Mouse (Mus musculus): Measurements from ENCODE around the gene Pgap2. TPM values are rescaled to one million over a fixed set of nuclear protein-coding genes. Genes with fewer than 3 reads are reported as not detected.

The Pgap2 gene
- polyA plus RNA-seq, 1 experiment: 55.0 TPM

DNA sequence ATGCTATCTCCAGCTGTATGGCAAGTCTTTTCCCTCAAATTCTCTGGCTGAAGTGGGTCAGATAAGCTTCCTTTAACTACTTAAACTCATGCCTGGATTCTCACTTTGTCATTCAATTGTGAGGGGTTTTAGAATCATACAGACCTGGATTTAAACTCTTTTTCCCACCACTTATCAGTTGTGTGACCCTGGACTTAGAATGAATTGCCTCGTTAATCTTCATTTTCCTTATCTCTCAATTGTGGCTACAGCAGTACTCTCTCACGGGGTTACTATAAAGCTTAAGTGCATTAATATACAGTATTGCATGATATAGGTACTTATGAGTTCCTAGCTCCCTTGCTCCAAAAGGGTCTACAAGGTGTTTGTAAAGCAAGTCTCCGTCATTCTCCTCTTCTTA lies 32.9 kb downstream of the Pgap2 start:
- Histone ChIP-seq H3K9me3 (replicated peaks; ENCODE audit: control insufficient read depth, insufficient read depth, low read length, poor library complexity, severe bottlenecking) (no peaks in the 10 kb centered on the region), H3K4me3 (ENCODE audit: low read depth, low read length) (no peak overlapping the region), H3K36me3 (ENCODE audit: control insufficient read depth, insufficient read depth, low read length, poor library complexity, severe bottlenecking) (peaks cover 2% of the 10 kb centered on the region; the same call in 1 of the 2 replicates), H3K9ac (ENCODE audit: low read depth, poor library complexity, severe bottlenecking) (no peak overlapping the region), H3K4me1 (ENCODE audit: control insufficient read depth, insufficient read depth, low read length) (peaks cover 7% of the 10 kb centered on the region), H3K27ac (ENCODE audit: insufficient read depth, low read length) (no peak overlapping the region), H3K27me3 (ENCODE audit: control insufficient read depth, insufficient read depth, low read length, poor library complexity, severe bottlenecking) (no peaks in the 10 kb centered on the region)
- TF ChIP-seq EP300 (IDR thresholded peaks at IDR 0.05; ENCODE audit: insufficient read depth, low read depth, low read length): no peak
- TF ChIP-seq CTCF (IDR thresholded peaks at IDR 0.05; ENCODE audit: low read depth, low read length): no peak
- no peak for TF ChIP-seq POLR2A (IDR thresholded peaks at IDR 0.05; ENCODE audit: insufficient read depth, low read length)

DNA sequence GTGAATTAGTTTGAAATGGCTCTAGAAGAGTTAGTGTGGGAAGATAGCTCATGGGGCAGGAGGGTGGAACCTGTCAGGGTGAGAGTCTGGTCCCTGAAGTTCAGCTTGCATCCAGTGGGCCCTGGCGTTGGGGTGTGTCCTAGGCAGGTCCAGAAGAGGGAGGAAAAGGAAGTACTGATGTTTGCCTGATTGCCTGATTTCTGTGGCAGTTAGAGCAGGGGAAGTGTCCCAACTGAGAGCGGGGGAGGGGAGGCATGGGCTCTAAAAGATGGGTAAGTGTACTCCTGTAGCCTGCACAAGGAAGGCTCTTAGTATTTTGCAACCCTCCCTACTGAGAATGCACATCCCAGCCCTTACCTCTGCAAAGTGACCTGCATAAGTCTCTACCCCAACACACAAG lies 33.9 kb downstream of the Pgap2 start:
- TF ChIP-seq CTCF (IDR thresholded peaks at IDR 0.05; ENCODE audit: low read depth, low read length) (no peak), EP300 (IDR thresholded peaks at IDR 0.05; ENCODE audit: insufficient read depth, low read depth, low read length) (no peak), POLR2A (IDR thresholded peaks at IDR 0.05; ENCODE audit: insufficient read depth, low read length) (no peak)
- peaks cover 2% of the 10 kb centered on the region; the same call in 1 of the 2 replicates for H3K36me3 ChIP-seq (ENCODE audit: control insufficient read depth, insufficient read depth, low read length, poor library complexity, severe bottlenecking)
- no peak overlapping the region for H3K27ac ChIP-seq (ENCODE audit: insufficient read depth, low read length)
- H3K9me3 ChIP-seq (replicated peaks; ENCODE audit: control insufficient read depth, insufficient read depth, low read length, poor library complexity, severe bottlenecking): no peaks in the 10 kb centered on the region
- H3K9ac ChIP-seq (ENCODE audit: low read depth, poor library complexity, severe bottlenecking): no peak overlapping the region
- no peak overlapping the region for H3K4me3 ChIP-seq (ENCODE audit: low read depth, low read length)
- H3K27me3 ChIP-seq (ENCODE audit: control insufficient read depth, insufficient read depth, low read length, poor library complexity, severe bottlenecking): no peaks in the 10 kb centered on the region
- peaks cover 6% of the 10 kb centered on the region for H3K4me1 ChIP-seq (ENCODE audit: control insufficient read depth, insufficient read depth, low read length)

DNA sequence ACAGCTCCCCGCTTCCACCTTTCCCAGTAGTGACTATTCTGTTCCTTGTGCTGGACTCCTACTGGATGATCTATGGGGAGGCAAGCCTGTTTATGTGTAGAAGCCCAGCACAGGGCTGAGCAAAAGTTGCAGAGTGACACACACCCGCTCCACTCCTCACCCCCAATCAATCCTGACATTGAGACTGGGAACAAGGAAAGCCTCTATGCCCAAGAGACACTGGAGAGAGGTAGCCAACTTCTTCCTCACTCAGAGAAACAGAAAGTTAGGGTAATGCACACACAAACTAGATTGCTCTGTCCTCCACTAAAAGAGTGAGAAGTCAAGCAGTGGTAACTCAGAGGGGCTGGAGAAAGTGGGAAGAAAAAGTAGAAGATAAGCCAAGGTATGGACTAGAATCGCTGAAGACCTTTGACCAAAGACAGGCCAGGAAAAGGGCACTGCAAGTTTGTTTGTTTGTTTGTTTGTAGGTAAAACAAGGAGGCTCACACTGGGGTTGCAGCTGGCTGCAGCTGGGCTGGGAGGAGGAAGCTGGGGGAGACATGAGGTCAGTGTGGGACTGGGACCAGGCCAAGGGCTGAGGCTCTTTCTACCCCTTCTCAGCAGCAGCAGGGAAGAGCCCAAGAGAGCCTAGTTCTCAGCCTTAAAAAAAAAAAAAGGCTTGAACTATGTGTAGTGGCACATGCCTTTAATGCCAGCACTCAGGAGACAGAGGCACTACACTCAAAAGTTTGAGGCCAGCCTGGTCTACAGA lies 35.0 kb downstream of the Pgap2 start:
- Histone ChIP-seq H3K4me3 (ENCODE audit: low read depth, low read length) (no peak overlapping the region), H3K9ac (ENCODE audit: low read depth, poor library complexity, severe bottlenecking) (no peak overlapping the region), H3K27ac (ENCODE audit: insufficient read depth, low read length) (no peak overlapping the region), H3K9me3 (replicated peaks; ENCODE audit: control insufficient read depth, insufficient read depth, low read length, poor library complexity, severe bottlenecking) (no peaks in the 10 kb centered on the region), H3K27me3 (ENCODE audit: control insufficient read depth, insufficient read depth, low read length, poor library complexity, severe bottlenecking) (no peaks in the 10 kb centered on the region), H3K36me3 (ENCODE audit: control insufficient read depth, insufficient read depth, low read length, poor library complexity, severe bottlenecking) (no peaks in the 10 kb centered on the region), H3K4me1 (ENCODE audit: control insufficient read depth, insufficient read depth, low read length) (peaks cover 4% of the 10 kb centered on the region)
- no peak for TF ChIP-seq POLR2A (IDR thresholded peaks at IDR 0.05; ENCODE audit: insufficient read depth, low read length)
- TF ChIP-seq CTCF (IDR thresholded peaks at IDR 0.05; ENCODE audit: low read depth, low read length): no peak
- TF ChIP-seq EP300 (IDR thresholded peaks at IDR 0.05; ENCODE audit: insufficient read depth, low read depth, low read length): no peak

DNA sequence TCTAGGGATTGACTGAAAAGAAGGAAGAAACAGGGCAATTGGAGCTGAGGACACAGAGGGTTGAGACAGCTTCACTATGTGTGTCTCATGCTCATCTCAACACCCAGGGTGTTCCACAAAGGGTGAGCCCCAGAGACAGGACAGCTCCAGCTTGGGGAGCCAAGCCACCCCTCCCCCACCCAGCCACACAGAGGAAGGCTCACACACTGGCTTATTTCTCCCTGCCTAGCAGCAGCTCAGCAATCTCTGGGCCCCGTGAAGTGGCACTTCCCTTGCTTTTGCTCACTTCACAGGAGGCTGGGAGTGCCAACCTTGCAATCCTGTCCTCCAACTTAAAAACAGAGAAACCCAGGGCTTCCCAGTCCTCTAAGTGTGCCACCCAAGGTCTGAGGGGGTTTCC lies 35.8 kb downstream of the Pgap2 start:
- Histone ChIP-seq H3K4me1 (ENCODE audit: control insufficient read depth, insufficient read depth, low read length) (peaks cover 4% of the 10 kb centered on the region), H3K36me3 (ENCODE audit: control insufficient read depth, insufficient read depth, low read length, poor library complexity, severe bottlenecking) (no peaks in the 10 kb centered on the region), H3K27ac (ENCODE audit: insufficient read depth, low read length) (no peak overlapping the region), H3K9me3 (replicated peaks; ENCODE audit: control insufficient read depth, insufficient read depth, low read length, poor library complexity, severe bottlenecking) (no peaks in the 10 kb centered on the region), H3K4me3 (ENCODE audit: low read depth, low read length) (no peak overlapping the region), H3K27me3 (ENCODE audit: control insufficient read depth, insufficient read depth, low read length, poor library complexity, severe bottlenecking) (no peaks in the 10 kb centered on the region), H3K9ac (ENCODE audit: low read depth, poor library complexity, severe bottlenecking) (no peak overlapping the region)
- TF ChIP-seq EP300 (IDR thresholded peaks at IDR 0.05; ENCODE audit: insufficient read depth, low read depth, low read length): no peak
- no peak for TF ChIP-seq CTCF (IDR thresholded peaks at IDR 0.05; ENCODE audit: low read depth, low read length)
- TF ChIP-seq POLR2A (IDR thresholded peaks at IDR 0.05; ENCODE audit: insufficient read depth, low read length): no peak

DNA sequence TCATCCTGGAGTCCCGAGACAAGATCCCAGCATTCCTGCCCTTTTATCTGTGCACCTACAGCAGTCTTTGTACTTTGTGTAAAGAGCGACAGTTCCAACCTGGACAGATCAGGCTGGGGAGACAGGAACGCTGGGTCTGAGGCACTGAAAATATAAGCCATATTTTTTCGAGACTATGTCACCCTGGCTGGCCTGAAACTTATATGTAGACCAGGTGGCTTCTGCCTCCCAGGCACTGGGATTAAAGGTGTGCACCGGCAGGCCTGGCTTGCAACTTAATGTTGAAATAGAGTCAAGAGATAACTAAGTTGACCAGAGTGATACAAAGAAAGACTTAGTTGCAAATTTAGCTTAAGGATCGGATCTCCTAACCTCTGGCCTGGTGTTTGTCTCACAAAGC lies 36.3 kb downstream of the Pgap2 start:
- no peak overlapping the region for H3K9ac ChIP-seq (ENCODE audit: low read depth, poor library complexity, severe bottlenecking)
- no peaks in the 10 kb centered on the region for H3K27me3 ChIP-seq (ENCODE audit: control insufficient read depth, insufficient read depth, low read length, poor library complexity, severe bottlenecking)
- no peak overlapping the region for H3K4me3 ChIP-seq (ENCODE audit: low read depth, low read length)
- peaks cover 4% of the 10 kb centered on the region for H3K4me1 ChIP-seq (ENCODE audit: control insufficient read depth, insufficient read depth, low read length)
- no peak for TF ChIP-seq POLR2A (IDR thresholded peaks at IDR 0.05; ENCODE audit: insufficient read depth, low read length)
- no peak for TF ChIP-seq CTCF (IDR thresholded peaks at IDR 0.05; ENCODE audit: low read depth, low read length)
- no peak for TF ChIP-seq EP300 (IDR thresholded peaks at IDR 0.05; ENCODE audit: insufficient read depth, low read depth, low read length)
- H3K9me3 ChIP-seq (replicated peaks; ENCODE audit: control insufficient read depth, insufficient read depth, low read length, poor library complexity, severe bottlenecking): no peaks in the 10 kb centered on the region
- no peak overlapping the region for H3K27ac ChIP-seq (ENCODE audit: insufficient read depth, low read length)
- no peaks in the 10 kb centered on the region for H3K36me3 ChIP-seq (ENCODE audit: control insufficient read depth, insufficient read depth, low read length, poor library complexity, severe bottlenecking)

DNA sequence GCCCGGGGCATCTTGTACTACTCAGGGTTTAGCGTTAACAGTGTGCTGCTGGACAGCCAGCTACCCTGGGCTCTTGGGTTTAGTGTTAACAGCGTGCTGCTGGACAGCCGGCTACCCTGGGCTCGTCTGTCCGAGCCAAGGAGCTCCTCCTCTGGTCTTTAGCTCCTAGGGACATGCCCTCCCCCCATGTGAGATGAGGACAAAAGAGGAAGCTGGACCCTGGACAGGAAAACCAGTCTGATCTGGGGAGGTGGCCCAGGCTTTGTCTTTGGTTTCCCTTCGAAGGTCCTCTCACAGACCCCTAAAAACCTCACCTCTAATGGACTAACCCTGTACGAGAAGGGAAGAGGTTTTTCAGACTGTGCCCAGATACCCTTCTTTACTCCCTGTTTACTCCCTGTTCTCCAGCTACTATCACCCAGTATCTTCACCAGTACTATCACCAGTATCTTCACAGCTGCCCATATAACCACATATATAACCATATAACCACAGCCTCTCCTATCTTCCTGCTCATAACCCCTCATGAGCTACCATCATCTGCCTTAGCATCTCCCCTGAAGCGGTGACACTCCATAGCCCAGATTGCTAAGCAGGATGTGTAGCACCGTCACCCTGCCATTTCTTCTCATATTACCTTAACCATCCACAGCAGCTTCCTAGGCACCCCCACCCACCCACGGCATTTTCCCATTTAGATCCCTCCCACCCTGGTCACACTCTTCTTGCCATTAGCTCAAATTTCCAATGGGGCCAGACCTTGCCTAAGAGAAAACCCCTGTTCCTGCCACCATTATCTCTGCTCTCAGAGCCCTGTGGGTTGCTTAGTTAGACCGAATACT lies 37.2 kb downstream of the Pgap2 start:
- no peaks in the 10 kb centered on the region for H3K27me3 ChIP-seq (ENCODE audit: control insufficient read depth, insufficient read depth, low read length, poor library complexity, severe bottlenecking)
- no peak overlapping the region for H3K27ac ChIP-seq (ENCODE audit: insufficient read depth, low read length)
- TF ChIP-seq CTCF (IDR thresholded peaks at IDR 0.05; ENCODE audit: low read depth, low read length): no peak
- TF ChIP-seq POLR2A (IDR thresholded peaks at IDR 0.05; ENCODE audit: insufficient read depth, low read length): no peak
- no peak for TF ChIP-seq EP300 (IDR thresholded peaks at IDR 0.05; ENCODE audit: insufficient read depth, low read depth, low read length)
- no peak overlapping the region for H3K9ac ChIP-seq (ENCODE audit: low read depth, poor library complexity, severe bottlenecking)
- H3K9me3 ChIP-seq (replicated peaks; ENCODE audit: control insufficient read depth, insufficient read depth, low read length, poor library complexity, severe bottlenecking): no peaks in the 10 kb centered on the region
- no peak overlapping the region for H3K4me3 ChIP-seq (ENCODE audit: low read depth, low read length)
- H3K36me3 ChIP-seq (ENCODE audit: control insufficient read depth, insufficient read depth, low read length, poor library complexity, severe bottlenecking): no peaks in the 10 kb centered on the region
- H3K4me1 ChIP-seq (ENCODE audit: control insufficient read depth, insufficient read depth, low read length): peaks cover 4% of the 10 kb centered on the region
